Mouse (Mus musculus): Measurements from ENCODE around the gene Nbr1. TPM values are rescaled to one million over a fixed set of nuclear protein-coding genes. Genes with fewer than 3 reads are reported as not detected.
A peak's percentile ranks its signal among the peaks of the same experiment; 100 is the strongest.

The Nbr1 gene
- 58.9 and 105 TPM in 2 replicates for polyA plus RNA-seq (2012; rRNA removed)

- peak; percentile 96 for DNase-seq (ENCODE audit: low read depth, low spot score)
- under 1% methylated on average over 43 of the region's 43 CpGs for WGBS
These were observed at the start of gene Nbr1, which contains the start of gene Brca1 for GRCm38 (mm10) chr11:101551751-101552475. Nbr1 (plus strand) TSS chr11:101552149. Brca1 (minus strand) TSS chr11:101551955.

DNA sequence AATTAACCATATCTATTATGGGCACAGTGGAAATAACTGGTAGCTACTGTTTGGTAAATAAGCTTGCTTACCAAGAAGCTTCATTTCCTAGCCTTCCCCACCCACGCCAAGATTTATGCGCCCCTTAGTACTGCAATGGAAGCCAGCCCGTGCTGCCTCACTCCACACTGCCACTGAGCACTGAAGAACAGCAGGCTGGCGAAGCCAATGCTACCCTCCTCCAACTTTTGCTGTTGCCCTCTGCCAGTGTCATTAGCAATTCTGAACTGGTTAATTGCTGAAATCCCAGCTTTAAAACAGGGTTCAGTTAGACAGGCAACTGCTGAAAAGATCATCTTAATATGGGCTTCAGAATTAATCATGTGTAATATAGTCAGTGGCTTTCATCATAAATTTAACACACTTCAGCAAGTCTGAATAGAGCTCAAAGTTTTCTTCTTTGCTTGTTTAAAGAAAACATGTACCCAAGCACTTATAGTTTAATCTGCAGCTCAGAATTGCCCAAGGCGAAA is 45.6 kb upstream of the Nbr1 start:
- no peak for DNase-seq (ENCODE audit: low read depth, low spot score)
- 90% methylated on average over 5 of the region's 5 CpGs for WGBS

- WGBS, result 76% methylated on average over 7 of the region's 7 CpGs
- DNase-seq (ENCODE audit: low read depth, low spot score), result no peak
These were observed 44.9 kb upstream of the Nbr1 start for GRCm38 (mm10) chr11:101507090-101507489.

DNA sequence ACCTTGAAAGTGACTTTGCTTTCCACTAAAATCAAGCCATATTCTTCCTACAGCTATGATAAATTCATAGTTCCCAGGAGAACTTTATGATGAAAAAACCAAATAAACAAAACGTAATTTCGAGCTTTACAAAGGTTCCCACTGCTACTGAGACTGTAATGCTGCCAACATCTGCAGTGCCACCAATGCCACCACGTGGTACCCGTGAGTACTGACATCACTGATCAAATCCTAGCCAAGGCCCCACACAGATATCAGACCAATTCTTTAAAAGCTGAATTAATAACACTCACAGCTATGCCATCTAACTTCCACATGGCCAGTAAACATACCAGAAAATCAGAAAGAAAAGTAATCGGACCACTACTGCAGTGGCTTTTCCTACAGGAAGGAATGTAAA is 33.0 kb upstream of the Nbr1 start:
- whole genome bisulfite sequencing, result 65% methylated on average over 5 of the region's 5 CpGs
- no peak for DNase-seq (ENCODE audit: low read depth, low spot score)

- DNase-seq (ENCODE audit: low read depth, low spot score), result no peak
- WGBS, result 86% methylated on average over 6 of the region's 6 CpGs
These were observed 32.6 kb upstream of the Nbr1 start for GRCm38 (mm10) chr11:101519364-101519763.

DNA sequence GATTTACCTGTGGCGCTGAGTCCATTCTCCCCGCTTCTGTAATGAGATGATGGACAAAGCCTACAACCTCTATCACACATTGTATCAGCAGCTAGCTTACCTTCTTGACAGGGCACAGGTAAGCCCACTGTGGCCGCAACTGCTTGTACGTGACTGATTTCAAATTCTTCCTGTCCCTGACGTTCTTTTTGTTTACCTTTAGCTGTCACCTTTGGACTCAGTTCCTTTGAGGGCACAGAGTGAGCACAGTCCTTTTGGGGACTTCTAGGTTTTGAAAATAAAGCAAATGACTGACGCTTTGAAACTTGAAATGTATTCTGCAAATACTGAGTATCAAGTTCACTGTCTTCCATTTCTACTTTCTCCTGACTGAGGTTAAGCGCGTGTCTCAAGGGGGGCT is 27.5 kb upstream of the Nbr1 start:
- no peak for DNase-seq (ENCODE audit: low read depth, low spot score)
- 81% methylated on average over 8 of the region's 8 CpGs for WGBS

DNA sequence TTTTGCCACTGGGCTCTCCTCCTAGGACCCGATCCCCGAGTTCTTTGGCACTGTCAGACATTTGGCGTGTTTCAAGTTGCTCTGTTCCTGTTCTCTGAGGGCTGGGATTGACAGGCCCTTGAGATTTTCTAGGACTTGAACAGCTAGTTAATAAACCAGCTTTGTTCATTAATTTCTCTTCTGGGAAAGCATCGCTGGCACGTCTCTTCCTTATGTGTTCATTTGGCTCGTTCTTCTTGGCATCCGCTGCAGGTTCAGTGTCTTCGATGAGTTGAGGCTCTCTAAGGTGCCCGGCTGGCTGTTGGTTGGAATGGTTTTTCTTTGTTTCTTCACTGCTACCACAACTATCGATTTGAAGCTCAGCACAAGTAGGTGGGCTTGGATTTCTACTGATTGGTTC is 26.9 kb upstream of the Nbr1 start:
- 90% methylated on average over 10 of the region's 10 CpGs for WGBS
- no peak for DNase-seq (ENCODE audit: low read depth, low spot score)

- no peak for DNase-seq (ENCODE audit: low read depth, low spot score)
- 88% methylated on average over 9 of the region's 9 CpGs for WGBS
These were observed 25.9 kb upstream of the Nbr1 start for GRCm38 (mm10) chr11:101525936-101526595.

DNA sequence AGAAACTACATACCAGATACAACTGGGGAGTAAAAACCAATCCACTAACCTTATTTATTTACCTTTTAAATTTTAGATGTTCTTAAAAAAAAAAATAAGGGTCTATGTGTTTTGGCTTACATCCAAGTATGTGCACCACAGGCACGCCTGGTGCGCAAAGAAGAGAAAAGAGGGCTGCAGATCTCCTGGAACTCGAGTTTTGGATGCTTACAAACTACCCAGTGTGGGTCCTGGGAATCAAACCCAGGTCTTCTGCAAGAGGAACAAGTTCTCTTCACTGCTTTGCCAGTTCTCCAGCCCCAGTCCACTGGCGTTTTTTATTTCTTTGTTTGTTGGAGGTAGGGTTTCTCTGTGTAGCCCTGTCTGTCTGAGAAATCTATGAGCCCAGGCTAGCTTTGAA is 25.3 kb upstream of the Nbr1 start:
- DNase-seq (ENCODE audit: low read depth, low spot score), result no peak
- WGBS, result 79% methylated on average over 4 of the region's 4 CpGs

GRCm38 (mm10) chr11:101543533-101543932 is 8.4 kb upstream of the Nbr1 start:
- WGBS, result 68% methylated on average over 9 of the region's 9 CpGs
- DNase-seq (ENCODE audit: low read depth, low spot score), result no peak

DNA sequence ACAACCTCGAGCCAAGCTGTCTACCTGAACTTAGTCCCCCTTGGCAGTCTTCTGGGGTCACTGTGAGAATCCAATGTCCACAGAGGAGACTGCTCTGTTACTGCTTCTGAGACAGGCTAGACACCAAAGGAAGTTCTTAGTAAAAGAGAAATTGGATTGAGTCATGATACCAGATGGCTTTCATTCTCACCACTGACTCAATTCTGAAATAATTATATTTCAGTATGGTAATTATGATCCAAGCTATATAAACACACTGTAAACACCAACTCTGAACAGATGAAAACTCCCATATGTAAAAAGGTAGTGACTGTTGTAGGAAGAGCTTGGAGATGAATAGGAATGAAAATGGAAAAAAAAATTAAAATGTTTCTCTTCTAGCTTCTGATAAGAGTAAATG is 7.8 kb upstream of the Nbr1 start:
- DNase-seq (ENCODE audit: low read depth, low spot score), result no peak
- 37% methylated on average over 1 of the region's 1 CpGs for WGBS

DNA sequence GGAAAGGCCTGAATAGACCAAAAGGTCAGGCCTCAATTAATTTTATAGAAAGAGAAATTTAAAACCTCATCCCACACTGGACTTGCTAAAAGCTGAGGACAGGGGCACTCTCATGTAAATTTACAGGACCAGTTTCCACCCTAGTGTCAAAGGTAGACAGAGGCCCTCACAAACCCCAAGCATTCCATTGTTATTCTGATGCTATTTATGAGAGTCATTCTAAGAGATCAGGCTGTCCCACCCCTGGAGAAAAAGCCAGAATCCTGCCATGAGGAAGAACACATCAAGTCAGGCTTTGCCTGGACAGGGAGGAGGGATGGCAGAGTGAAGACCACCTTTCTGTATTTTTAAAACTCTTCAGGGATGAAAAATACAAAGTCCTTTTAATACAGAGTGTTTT is 3.4 kb upstream of the Nbr1 start:
- DNase-seq (ENCODE audit: low read depth, low spot score), result no peak

- peak; percentile 100 for DNase-seq (ENCODE audit: low read depth, low spot score)
- under 1% methylated on average over 37 of the region's 37 CpGs for WGBS
These were observed 739 bp downstream of the Nbr1 start for GRCm38 (mm10) chr11:101552476-101553300.

DNA sequence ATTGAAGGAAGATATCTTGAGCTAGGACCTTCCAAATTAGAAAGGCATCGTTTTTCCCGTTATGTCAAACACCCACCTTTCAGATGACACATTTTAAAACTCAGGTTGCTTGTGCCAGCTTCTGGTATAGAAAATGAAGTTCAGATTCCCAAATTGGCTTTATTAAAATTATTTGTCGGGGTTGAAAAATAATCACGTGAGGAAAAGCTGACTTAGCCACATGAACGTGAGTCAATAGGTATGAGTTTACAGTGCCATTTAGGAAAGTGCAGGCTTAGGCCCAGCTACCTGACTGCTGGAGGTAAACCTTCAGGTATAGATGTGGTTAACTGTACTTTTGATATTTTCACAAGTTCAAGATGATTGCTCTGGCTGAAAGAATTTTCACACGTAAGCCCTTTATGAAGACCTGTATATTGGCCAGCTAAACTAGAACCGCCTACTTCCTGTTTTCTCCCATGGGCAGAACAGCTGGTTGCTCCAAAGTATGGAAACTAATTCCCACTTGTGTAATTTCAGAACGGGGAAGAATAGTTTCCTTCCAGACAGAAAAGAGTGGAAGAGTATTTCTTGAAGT is 1.5 kb downstream of the Nbr1 start:
- WGBS, result 1% methylated on average over 8 of the region's 8 CpGs
- peak; percentile 35 for DNase-seq (ENCODE audit: low read depth, low spot score)

- peak; percentile 39 for DNase-seq (ENCODE audit: low read depth, low spot score)
- WGBS, result 44% methylated on average over 7 of the region's 7 CpGs
These were observed 4.6 kb downstream of the Nbr1 start for GRCm38 (mm10) chr11:101556541-101556940.

- DNase-seq (ENCODE audit: low read depth, low spot score), result no peak
- WGBS, result 24% methylated on average over 2 of the region's 2 CpGs
These were observed 5.0 kb downstream of the Nbr1 start for GRCm38 (mm10) chr11:101556954-101557353.

DNA sequence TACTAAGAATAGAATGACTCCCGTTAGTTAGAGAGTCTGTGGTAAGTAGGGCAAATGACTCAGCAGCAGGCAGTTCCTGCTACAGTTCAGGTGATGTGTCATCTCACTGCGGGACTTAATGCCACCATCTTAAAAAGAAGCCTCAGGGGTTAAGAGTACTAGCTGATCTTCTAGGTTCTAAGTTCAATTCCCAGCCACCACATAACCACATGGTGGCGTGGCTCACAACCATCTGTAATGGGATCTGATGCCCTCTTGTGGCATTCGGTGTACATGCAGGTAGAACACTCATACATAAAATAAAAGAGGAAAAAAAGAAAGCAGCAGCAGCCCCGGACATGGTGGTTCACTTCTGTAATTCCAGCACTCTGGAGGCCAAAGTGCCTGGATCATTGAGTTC is 10.4 kb downstream of the Nbr1 start:
- 20% methylated on average over 5 of the region's 5 CpGs for WGBS
- DNase-seq (ENCODE audit: low read depth, low spot score), result no peak

GRCm38 (mm10) chr11:101568421-101568820 is 16.5 kb downstream of the Nbr1 start:
- 51% methylated on average over 3 of the region's 3 CpGs for WGBS
- DNase-seq (ENCODE audit: low read depth, low spot score), result peak; percentile 42

DNA sequence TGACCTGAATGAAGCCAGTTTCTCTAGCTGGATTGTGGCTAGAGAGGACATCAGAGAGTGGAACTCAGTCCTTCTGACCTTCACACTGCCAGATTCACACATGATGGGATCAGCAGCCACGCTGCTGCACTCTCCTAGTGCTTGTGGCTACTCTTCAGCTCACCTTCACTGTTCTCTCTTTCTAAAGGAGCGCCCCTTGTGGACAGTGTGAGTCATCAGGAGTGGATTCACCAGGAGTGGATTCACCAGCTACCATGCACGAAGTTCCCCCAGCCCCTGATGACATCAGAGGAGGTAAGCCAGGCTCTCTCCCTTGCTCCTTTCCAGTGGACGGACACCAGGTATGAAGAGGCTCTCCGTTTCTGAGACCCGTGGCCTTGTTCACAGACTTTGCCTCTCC is 24.2 kb downstream of the Nbr1 start:
- DNase-seq (ENCODE audit: low read depth, low spot score), result no peak
- WGBS, result 79% methylated on average over 6 of the region's 6 CpGs

All from large intestine, adult 2 months (tissue).